Mouse (Mus musculus): ENCODE data around the gene Lsamp.

Gene Lsamp

DNA sequence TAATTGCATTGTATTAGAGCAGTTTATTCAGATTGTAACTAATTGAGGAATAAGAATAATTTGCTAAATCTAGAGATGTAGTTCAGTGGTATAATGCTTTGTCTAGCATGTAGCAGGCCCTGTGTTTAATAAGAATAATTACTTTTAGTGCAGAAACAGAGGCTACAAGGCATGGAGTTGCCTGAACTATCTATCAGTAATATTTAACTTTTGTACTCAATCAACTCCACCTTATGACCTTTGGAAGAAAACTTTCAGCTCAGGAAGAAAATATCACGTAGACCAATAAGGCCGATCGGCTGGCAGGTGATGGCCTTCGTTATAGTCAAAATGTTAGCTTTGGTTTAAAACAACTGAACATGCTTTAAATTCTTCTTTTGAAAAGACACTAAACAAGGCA, 946.4 kb downstream of the Lsamp start:
- DNase-seq (ENCODE audit: low read depth, low spot score), result no peak

- DNase-seq (ENCODE audit: low read depth, low spot score), result peak; percentile 35
These were observed 958.1 kb downstream of the Lsamp start for GRCm38 (mm10) chr16:40942266-40942665.

- DNase-seq (ENCODE audit: low read depth, low spot score), result no peak
These were observed 961.7 kb downstream of the Lsamp start for GRCm38 (mm10) chr16:40945834-40946233.

- no peak for DNase-seq (ENCODE audit: low read depth, low spot score)
These were observed 963.9 kb downstream of the Lsamp start for GRCm38 (mm10) chr16:40948013-40948412.

GRCm38 (mm10) chr16:40959211-40959610, 975.0 kb downstream of the Lsamp start:
- no peak for DNase-seq (ENCODE audit: low read depth, low spot score)

GRCm38 (mm10) chr16:40960586-40960985, 976.4 kb downstream of the Lsamp start:
- DNase-seq (ENCODE audit: low read depth, low spot score), result no peak

DNA sequence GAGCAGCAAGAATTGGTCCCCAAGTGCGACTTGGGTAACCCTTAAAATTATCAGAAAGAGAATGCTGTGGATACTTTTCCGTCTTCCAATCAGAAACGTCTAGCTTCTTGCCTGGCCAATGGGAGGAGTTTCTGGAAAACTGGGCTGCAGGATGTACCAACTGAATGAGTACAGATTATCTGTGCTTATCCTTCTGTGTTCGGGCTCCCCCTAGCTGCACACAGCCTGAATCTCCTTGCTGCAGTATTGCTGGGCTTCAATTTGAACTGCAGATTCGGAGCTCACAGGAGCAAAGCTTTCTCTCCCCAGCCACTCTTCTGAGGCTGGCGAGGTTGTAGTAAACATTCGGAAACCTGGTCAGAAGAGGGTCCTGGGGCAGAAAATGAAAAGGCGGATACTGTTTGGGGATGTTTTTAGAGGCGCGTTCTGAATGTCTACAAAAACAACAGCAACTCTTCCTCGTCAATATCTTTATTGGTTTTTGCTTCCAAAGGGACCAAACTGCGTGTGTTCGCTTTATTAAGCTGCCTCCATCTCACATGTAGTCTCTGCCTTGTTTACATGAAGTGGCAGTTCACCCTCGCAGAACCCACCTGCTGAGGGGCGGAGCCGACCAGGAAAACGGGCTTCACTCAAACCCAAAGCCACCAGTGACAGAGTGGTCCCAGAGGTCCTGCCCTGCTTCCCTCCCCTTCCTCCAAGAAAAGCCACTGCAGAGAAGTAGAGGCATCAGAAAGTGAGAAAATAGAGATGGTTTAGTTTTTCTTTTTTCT, 984.1 kb downstream of the Lsamp start:
- DNase-seq (ENCODE audit: low read depth, low spot score), result peak; percentile 97

DNA sequence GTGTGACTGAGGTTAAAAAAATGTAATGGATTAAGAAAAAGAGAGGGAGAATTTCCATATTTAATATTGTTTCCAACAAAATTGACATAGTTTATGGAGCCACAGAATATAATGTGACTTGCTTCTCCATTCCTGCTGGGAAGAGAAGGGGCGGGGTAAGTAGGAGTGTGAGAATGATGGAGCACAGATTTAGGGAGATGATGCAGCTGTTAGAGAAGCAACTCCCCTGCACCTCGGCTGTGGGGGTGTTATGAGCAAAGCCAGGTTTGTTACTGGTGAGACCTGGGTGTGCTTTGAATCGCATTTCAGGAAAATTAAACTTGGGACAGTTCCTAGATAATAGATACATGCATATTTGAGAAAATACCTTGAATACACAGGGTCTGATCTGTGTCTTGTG, 987.2 kb downstream of the Lsamp start:
- DNase-seq (ENCODE audit: low read depth, low spot score), result peak; percentile 78

- DNase-seq (ENCODE audit: low read depth, low spot score), result no peak
These were observed 989.9 kb downstream of the Lsamp start for GRCm38 (mm10) chr16:40974084-40974483.

- no peak for DNase-seq (ENCODE audit: low read depth, low spot score)
These were observed 998.9 kb downstream of the Lsamp start for GRCm38 (mm10) chr16:40983026-40983425.

GRCm38 (mm10) chr16:41007569-41007968, 1023.4 kb downstream of the Lsamp start:
- no peak for DNase-seq (ENCODE audit: low read depth, low spot score)

DNA sequence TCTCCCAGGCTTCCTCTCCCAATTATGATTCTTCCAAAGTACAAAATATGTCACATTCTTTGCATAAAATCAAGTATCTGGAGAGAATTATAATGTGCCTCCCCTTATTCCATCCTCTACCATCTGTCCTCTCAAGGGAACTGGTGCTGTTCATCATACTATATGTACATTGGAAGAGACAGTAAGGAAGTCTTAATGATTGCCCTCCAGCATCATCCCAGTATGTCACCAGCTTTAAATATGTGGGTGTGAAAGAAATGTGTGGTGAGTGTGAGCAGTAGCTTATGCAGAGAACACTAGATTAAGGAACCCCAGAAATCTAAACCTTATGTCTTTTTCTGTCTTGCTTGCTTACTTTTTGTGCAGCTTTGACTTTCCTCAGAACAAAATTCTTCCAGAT, 1050.6 kb downstream of the Lsamp start:
- DNase-seq (ENCODE audit: low read depth, low spot score), result peak; percentile 48

- DNase-seq (ENCODE audit: low read depth, low spot score), result peak; percentile 56
These were observed 1057.5 kb downstream of the Lsamp start for GRCm38 (mm10) chr16:41041686-41042085.

DNA sequence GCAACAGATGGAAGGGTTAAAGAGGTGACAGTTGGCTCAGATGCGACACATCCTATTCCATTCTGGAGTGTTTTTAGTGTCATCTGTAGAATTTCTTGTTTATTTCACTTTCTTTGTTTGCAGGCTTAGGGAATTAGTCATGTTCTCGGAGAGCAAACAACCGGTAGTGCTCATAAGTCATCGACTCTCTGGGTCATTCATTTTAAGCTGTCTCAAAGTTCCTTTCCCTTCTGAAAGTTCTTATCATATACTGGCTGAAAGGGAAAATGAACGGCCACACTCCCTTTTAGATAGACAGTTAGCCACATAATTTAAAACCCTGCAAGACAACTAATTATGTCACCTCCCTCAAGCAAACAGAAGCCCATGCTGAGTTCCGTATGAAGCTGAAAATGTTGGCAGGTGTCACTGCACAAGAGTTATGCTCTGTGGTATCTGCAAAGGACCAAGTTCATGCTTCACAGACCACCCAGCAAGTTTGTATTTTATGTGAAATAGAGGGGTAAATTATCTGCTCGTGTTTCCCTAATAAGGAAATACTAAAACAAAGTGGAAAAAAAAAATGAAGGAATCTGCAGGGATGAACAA, 1079.2 kb downstream of the Lsamp start:
- peak; percentile 11 for DNase-seq (ENCODE audit: low read depth, low spot score)

DNA sequence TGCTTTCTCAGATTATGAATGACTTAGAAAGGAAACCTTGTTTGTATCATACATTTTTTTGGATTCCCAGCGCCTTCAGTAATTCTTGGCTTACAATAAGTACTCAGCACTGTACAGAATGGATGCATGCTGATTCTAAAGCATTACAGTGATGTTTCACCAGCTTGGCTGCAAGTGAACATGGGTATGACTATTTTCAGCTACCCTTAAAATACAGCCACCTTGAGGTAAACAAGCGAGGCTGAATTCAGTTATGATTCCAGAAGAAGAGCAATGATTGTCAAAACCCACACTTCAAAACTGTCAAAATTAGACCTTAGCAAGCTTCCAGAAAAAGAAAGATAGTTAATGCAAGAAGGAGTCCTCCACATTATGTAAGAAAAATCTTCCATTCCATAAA, 1089.3 kb downstream of the Lsamp start:
- peak; percentile 62 for DNase-seq (ENCODE audit: low read depth, low spot score)

GRCm38 (mm10) chr16:41088648-41089047, 1104.5 kb downstream of the Lsamp start:
- peak; percentile 40 for DNase-seq (ENCODE audit: low read depth, low spot score)

GRCm38 (mm10) chr16:41090092-41090491, 1105.9 kb downstream of the Lsamp start:
- peak; percentile 20 for DNase-seq (ENCODE audit: low read depth, low spot score)

DNA sequence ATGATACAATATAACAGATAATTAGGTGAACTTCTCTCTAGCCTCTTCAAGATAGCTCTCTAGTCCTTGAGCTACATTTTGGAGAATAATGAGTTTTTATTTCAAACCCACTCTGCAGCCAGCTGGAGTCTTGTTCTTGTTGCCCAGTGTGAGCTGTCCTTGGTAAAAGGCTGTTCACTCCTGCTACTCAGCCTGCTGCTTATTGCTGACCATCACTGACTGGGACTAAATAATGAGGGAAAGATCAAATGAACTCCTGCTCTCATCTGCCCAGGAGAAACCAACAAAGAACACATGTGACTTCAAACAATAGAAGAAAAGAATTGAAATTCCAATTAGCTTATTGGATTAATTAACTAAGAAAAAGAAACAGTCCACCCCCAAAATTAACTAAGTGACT, 1107.1 kb downstream of the Lsamp start:
- no peak for DNase-seq (ENCODE audit: low read depth, low spot score)

- peak; percentile 65 for DNase-seq (ENCODE audit: low read depth, low spot score)
These were observed 1118.6 kb downstream of the Lsamp start for GRCm38 (mm10) chr16:41102805-41103204.

GRCm38 (mm10) chr16:41124361-41124760, 1140.2 kb downstream of the Lsamp start:
- no peak for DNase-seq (ENCODE audit: low read depth, low spot score)

GRCm38 (mm10) chr16:41125051-41125450, 1140.9 kb downstream of the Lsamp start:
- peak; percentile 59 for DNase-seq (ENCODE audit: low read depth, low spot score)

DNA sequence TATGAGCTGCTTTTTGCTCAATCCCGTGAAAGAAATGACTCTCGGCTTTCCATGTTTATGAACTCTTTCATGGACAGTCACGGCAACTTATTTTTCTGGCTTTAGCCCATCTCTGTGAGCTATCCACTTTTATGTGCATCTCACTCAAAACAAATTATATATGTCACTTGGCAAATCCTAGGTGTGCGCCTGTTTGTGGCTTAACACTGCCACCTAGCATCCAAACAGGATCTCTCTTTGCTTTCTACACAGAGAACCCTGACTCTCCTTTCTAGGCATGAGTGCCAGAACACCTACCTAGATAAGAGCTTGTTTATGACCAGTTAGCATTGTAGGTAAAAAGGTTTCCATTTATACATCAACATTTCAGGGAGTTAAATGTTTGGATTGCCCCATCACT, 1146.9 kb downstream of the Lsamp start:
- DNase-seq (ENCODE audit: low read depth, low spot score), result peak; percentile 77

DNA sequence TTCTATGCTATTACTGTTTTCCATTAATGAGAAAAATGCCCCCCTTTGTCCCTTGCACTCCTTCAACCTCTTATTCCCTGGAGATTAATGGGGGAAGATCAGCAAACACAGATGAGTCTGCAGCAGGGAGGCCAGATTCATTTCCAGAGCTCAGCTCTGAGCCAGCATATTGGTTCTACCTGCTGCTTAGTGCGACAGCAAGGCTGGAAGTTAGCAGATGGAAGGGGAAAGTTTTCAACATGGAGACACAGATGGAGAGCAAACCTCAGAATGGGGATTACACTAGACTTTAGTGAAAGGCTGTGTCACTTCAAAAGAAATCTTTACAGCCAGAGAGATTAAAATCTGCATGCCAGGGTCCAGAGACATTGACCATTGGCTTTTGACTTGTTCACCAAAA, 1188.7 kb downstream of the Lsamp start:
- peak; percentile 62 for DNase-seq (ENCODE audit: low read depth, low spot score)

All from brain, adult 2 months (tissue).